Mouse (Mus musculus) skeletal muscle tissue, postnatal 0 days (tissue): Measurements from ENCODE around the gene Mrpl46. TPM values are rescaled to one million over a fixed set of nuclear protein-coding genes. Genes with fewer than 3 reads are reported as not detected.

Experiments
- polyA plus RNA-seq: library from polyadenylated mRNA; unstranded; fragments of >200 nt; fragmentation: Nextera tagmentation; extraction: Ambion mirVana; gene quantifications from 2 replicates; pipeline ENCODE4 v1.2.1, GENCODE M21; 2015

Mrpl46 gene
- polyA plus RNA-seq = 58.9 and 62.5 TPM in 2 replicates

GRCm38 (mm10) chr7:78782639-78783581, at the start of gene Mrpl46, which contains the start of gene Mrps11:
Mrpl46 (minus strand) TSS chr7:78783531.
Mrps11 (plus strand) TSS chr7:78783119.

GRCm38 (mm10) chr7:78737614-78738210, 45.6 kb downstream of the Mrpl46 start, which contains the start of gene Ntrk3:
Ntrk3 (minus strand) TSS chr7:78738012.

Other genes with a start within 250 kb of the Mrpl46 start
- gene Ntrk3, start 45.5 kb downstream of the Mrpl46 start, polyA plus RNA-seq = 0.93 and 1.2 TPM in 2 replicates
- 41.7 and 47.5 TPM in 2 replicates for gene Mrps11, start 412 bp downstream of the Mrpl46 start, polyA plus RNA-seq
- 7.7 and 8.6 TPM in 2 replicates for gene Det1, start 63.7 kb upstream of the Mrpl46 start, polyA plus RNA-seq
- gene Aen, start 112.3 kb upstream of the Mrpl46 start, polyA plus RNA-seq = 16.3 and 18.1 TPM in 2 replicates
- gene Isg20, start 129.9 kb upstream of the Mrpl46 start, polyA plus RNA-seq = 1.9 and 3.9 TPM in 2 replicates